Mouse (Mus musculus) megakaryocyte progenitor cell, adult 5-6 weeks (primary cell): ENCODE results near the gene Poldip3. TPM values are rescaled to one million over a fixed set of nuclear protein-coding genes. Genes with fewer than 3 reads are reported as not detected.

ENCODE experiments used
- ATAC-seq: replicated peaks from 2 replicates; pipeline ENCODE4 v1.8.0; 2016; ENCODE audit warnings: mild to moderate bottlenecking, moderate TSS enrichment, inconsistent platforms; ENCODE audit not compliant: poor library complexity
- total RNA-seq, 2 experiments: library from RNA; stranded (forward) in 1 of 2; stranded (reverse) in 1 of 2; fragments of 157-497, 149-512 nt in 1 of 2; fragments of 200-1000 nt in 1 of 2; gene quantifications; 2 replicates each; pipeline versions ENCODE4 v1.2.3 to v1.2.4; 2015 to 2017

The Poldip3 gene
- total RNA-seq (2015) (39.8 and 42.4 TPM in 2 replicates), total RNA-seq (2017) (83.3 and 100 TPM in 2 replicates)

DNA sequence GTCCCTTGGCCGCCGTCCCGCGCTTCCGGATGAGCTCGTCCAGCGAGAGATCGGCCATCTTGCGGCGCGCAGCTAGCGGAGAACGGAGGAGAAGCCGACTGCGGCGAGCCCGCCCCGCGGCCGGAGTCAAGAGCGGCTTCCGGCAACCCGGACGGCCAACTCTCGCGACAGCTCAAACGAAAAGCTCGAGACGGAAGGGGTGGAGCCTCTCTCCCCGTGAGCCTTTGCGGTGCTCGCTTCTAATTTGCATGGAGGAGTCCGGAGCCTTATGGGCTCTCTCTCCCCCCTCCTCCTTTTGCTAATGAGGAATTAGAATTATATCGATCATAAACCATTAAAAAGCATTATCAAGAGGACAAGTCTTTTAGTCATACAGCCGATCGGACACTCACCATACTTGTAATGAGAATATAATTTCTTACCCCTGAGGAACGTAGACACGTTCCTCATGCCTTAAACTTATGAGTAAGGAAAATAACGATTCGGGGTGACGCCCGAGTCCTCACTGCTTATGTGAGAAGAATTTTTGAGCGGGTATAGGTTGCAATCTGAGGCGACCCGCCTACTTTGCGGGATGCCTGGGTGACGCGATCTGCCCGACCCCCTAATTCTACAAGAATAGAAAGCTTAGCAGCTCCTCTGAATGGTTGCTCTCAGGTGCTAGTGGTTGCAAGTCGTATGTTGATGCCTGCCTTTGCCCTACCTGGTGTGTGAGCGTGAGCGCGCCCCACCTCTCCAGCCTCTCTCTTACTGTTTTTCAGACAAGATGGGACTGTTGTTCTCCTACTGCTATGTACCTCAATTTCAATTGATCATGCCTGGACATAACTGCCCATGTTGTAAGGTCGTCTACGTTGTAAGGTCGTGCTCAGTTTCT, at the start of gene Poldip3:
TSS of gene Poldip3 (minus strand) at position 189 of the 877 bp plus-strand sequence.
- ATAC-seq = peak; percentile 79

- ATAC-seq = no peak
Observed at GRCm38 (mm10) chr15:83193413-83193812, 44.2 kb upstream of the Poldip3 start.

DNA sequence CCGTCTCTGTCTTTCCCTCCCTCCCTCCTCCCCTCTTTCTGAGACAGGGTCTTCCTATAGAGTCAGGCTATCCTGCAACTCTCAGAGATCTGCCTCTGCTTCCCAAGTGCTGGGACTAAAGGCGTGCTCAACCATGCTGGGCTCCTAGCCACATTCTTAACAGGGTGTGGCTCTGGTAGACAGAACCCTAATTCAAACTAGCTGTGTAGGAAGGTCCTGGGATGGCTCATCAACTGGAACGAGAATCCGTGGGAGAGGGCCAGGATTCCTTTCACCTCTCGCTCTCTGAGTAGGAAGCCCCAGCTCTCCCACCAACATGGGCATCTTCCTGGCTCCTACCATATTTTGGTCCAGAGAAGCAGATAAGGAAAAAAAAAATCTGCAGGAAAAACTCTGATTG, 33.2 kb upstream of the Poldip3 start:
- ATAC-seq = no peak

DNA sequence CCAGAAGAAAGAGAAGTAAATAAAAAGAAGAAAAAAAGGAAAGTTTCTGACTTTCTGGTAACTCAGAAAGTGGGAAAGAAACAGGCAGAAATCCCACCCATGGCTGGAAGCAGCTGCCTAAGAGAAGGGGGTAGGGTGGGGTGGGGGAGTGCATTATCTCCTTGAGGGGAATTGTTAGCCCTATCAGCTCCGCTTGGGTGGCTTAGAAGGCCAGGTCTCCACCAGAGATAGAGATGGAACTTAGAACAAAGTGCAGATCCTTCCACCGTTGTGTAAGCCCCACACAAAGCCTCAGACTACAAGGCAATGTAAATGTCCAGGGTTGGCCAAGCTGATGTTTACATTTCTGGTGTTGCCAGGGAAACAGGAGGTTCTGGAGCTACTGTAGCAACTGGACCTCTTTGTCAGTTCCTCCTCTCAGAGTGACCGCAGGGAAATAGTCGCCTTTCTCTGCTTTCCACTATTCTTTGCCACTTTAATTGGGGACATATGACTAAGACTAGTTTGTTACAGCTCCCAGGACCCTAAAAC, 32.7 kb upstream of the Poldip3 start:
- ATAC-seq = 0 out of 2 replicates have a peak, but pooled peaks have one; percentile 17

DNA sequence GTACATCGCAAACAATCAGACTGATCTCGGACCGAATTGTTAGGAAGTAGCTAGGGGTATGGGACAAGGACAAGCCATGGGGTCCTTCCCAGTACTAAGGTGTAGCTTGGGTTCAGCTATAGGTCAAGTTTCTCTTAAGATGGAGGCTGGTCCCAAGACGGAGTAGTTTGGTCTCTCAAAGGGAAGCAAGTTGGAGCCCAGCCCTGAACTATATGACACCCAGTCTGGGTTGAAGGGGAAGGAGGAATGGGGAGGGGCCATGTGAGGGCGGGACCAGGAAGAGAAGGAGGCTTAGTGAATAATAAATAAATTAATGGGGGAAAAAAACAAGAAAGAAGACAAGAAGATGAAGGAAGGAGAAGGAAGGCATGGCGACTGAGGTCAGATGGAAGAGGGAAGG, 30.8 kb upstream of the Poldip3 start:
- ATAC-seq = no peak

GRCm38 (mm10) chr15:83176653-83177052, 27.5 kb upstream of the Poldip3 start:
- no peak for ATAC-seq

GRCm38 (mm10) chr15:83173914-83174884, 25.0 kb upstream of the Poldip3 start:
- no peak for ATAC-seq

GRCm38 (mm10) chr15:83172492-83173429, 23.6 kb upstream of the Poldip3 start, which contains the start of gene Cyb5r3:
Cyb5r3 (minus strand) TSS chr15:83172592.
- peak; percentile 1; the same call in 1 of the 2 replicates for ATAC-seq

DNA sequence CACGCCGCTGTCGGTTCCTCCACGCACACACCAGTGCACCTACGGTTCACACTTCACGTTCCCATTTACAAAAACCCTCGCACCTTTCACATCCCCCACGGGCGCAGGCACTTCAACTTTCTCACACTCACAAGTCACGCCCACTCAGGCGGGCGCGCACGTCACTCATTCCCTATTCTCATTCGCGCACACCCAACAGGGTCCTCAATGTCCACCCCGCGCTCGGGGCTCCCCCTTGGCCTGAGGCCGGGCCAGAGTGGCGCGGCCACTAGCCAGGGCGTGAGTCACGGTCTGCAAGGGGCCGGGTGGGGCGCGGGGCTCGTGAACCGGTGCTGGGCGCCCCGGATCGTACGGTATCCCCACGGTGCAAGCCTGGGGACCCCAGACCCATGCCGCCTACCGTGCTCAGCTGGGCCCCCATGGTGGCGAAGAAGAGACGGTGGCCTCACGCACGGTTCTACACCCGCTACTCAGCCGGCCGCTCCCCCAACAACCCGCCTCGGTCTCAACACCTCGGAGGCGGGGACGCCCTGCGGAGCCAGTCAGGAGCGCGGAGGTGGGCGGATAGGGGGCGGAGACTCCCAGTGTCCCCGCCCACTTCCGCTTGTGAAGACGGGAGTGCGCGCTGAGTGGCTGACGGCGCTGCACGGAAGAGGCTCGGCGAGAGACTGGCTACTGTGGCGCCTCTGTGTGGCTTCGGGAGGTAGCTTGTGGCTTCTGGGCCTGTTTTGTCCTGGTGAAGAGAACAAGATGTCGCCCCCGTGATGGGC, 22.7 kb upstream of the Poldip3 start:
- peak; percentile 88 for ATAC-seq

- ATAC-seq = no peak
Observed at GRCm38 (mm10) chr15:83170956-83171659, 21.9 kb upstream of the Poldip3 start.

DNA sequence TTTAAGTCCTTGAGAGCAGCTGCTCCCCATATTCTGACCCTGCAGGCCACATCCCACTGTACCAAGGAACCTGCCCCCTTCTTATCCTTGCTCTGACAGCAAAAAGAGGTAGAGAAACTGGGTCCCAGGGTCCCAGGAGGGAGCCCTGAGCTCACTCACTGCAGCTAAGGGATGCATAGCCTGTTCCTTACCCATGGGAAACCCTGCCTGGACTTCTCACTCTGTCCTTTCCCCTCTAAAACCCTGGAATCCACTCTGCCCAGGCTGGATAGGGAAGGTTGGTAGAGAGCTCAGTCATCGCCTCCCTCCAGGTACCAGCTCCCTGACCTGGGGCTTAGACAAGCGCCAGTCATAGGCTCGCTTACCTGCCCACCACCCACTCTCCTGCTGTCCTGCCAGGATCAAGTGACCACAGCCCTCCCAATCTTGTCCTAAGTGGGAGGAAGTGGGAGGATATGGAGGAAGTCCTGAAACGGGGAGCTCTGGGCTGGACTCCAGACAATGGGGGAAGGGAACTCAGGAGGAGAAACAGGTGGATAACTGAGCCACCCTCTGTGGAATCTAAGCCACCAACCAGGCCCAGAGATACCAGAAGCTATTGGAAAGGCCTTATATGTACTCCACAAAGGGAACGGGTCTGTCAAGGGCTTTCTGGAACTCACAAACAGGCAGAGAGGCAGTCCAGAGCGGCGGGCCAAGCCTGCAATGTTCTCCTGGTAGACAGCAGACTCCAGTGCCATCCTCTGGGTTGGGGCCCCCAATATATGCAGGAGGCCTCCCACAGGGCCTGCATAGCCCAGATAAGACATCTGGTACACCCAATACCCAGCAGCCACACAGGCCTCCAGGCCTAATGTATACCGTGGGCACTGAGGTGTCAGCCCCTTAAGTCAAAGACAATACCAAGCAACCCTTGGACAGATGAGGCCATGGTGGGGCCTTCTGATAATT, 20.9 kb upstream of the Poldip3 start:
- ATAC-seq = peak; percentile 64

- no peak for ATAC-seq
Observed at GRCm38 (mm10) chr15:83168875-83169771, 19.9 kb upstream of the Poldip3 start.

DNA sequence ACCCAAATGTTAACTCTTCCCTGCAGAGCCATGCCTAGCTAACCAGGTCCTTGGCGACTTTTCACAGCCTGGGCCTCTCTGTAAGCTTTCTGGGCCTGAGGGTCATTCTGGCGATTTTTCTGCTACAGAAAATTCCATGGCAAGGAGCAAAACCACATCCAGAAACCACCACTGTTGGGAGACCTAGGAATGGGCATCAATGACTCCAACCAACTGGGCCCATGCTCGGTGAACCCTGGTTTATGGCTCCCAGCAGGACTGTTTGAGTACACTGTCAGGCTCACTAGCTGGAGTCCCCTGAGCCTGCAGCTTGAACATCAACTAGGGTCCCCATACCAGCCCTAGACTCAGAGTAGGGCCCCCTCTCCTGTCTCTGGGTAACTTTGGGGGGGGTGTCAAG, 19.1 kb upstream of the Poldip3 start:
- no peak for ATAC-seq

- no peak for ATAC-seq
Observed at GRCm38 (mm10) chr15:83167550-83168065, 18.4 kb upstream of the Poldip3 start.

GRCm38 (mm10) chr15:83167126-83167525, 17.9 kb upstream of the Poldip3 start:
- ATAC-seq = no peak

DNA sequence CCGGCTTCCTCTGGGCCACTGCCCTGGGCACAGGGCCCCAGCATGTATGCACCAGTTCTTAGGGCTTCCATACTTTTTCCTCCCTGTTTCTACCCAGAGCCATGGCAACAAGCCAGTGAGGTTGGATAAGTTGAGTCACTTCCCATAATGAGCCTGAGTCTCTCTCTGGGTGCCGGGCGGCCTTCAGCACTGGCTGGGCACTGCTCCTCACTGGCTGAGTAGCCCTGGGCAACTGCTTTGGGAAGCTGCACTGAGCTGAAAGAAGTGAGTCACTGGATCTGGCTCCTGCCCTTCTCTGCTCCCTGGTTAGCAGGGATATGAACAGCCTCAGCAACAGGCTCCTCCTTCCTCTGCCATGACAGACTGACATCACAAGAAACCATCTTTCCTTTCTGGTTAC, 17.5 kb upstream of the Poldip3 start:
- ATAC-seq = no peak
